Mouse (Mus musculus) C2C12 (cell line): ENCODE measurements around the gene Vinac1.

Source experiments
- CTCF ChIP-seq: IDR thresholded peaks from one replicate; pipeline ENCODE4 v1.5.1; 2011; ENCODE audit not compliant: control insufficient read depth, insufficient read depth, insufficient read length
- MAX ChIP-seq: IDR thresholded peaks from one replicate; pipeline ENCODE4 v1.6.1; 2011; ENCODE audit warnings: mild to moderate bottlenecking, control low read depth
- MYOG ChIP-seq: IDR thresholded peaks from one replicate; pipeline ENCODE4 v1.6.1; 2011; ENCODE audit not compliant: control insufficient read depth, insufficient read length; ENCODE audit errors: extremely low read depth
- USF1 ChIP-seq: IDR thresholded peaks from one replicate; pipeline ENCODE4 v1.6.1; 2011; ENCODE audit warnings: low read depth, mild to moderate bottlenecking, control low read depth, moderate library complexity

GRCm38 (mm10) chr2:129084959-129085358 is 37.0 kb upstream of the Vinac1 start:
- no peak for TF ChIP-seq USF1
- no peak for TF ChIP-seq CTCF
- no peak for TF ChIP-seq MYOG
- no peak for TF ChIP-seq MAX
